Mouse (Mus musculus) ES-E14 (cell line): Measurements from ENCODE around the gene 2310057M21Rik. TPM values are rescaled to one million over a fixed set of nuclear protein-coding genes. Genes with fewer than 3 reads are reported as not detected.

Experiments used
- DNase-seq: peaks from one replicate; pipeline ENCODE4 v3.0.0-alpha.2; 2013; ENCODE audit warnings: low read depth, low spot score
- H3K27ac ChIP-seq: 2 replicates; pipeline ENCODE4 v1.5.1; 2012; ENCODE audit warnings: low read depth, mild to moderate bottlenecking, low read length, moderate library complexity, mixed read lengths; ENCODE audit not compliant: poor library complexity, insufficient read depth, severe bottlenecking
- H3K36me3 ChIP-seq: 2 replicates; pipeline ENCODE4 v1.6.1; 2012; ENCODE audit warnings: mild to moderate bottlenecking, low read length, moderate library complexity, mixed read lengths; ENCODE audit not compliant: control insufficient read depth, poor library complexity, insufficient read depth, severe bottlenecking
- H3K4me1 ChIP-seq, 2 experiments: fragments of 150-350 bp in 1 of 2; sonication (generic) in 1 of 2; 2 replicates each; pipeline ENCODE4 v1.6.1; 2012; ENCODE audit warnings: low read length in 2 of 2, mild to moderate bottlenecking in 1 of 2, mixed read lengths in 1 of 2; ENCODE audit not compliant: control insufficient read depth in 2 of 2, insufficient read depth in 2 of 2, poor library complexity in 1 of 2
- H3K4me3 ChIP-seq, 2 experiments: fragments of 150-350 bp in 1 of 2; sonication (generic) in 1 of 2; 2 replicates each; pipeline ENCODE4 v1.5.1; 2012; ENCODE audit warnings: low read length in 2 of 2, low read depth in 1 of 2, mild to moderate bottlenecking in 1 of 2, mixed read lengths in 1 of 2; ENCODE audit not compliant: insufficient read depth in 1 of 2, poor library complexity in 1 of 2, severe bottlenecking in 1 of 2
- H3K9ac ChIP-seq: 2 replicates; pipeline ENCODE4 v1.6.1; 2012; ENCODE audit warnings: low read depth, mild to moderate bottlenecking, low read length, mixed read lengths; ENCODE audit not compliant: poor library complexity, insufficient read depth, severe bottlenecking
- H3K9me3 ChIP-seq: fragments of 150-350 bp; sonication (generic); 2 replicates; pipeline ENCODE4 v1.6.1; 2012; ENCODE audit warnings: low read depth, mild to moderate bottlenecking, low read length; ENCODE audit not compliant: control insufficient read depth, insufficient read depth
- CHD2 ChIP-seq: IDR thresholded peaks from 2 replicates; pipeline ENCODE4 v1.6.1; 2014; ENCODE audit warnings: mild to moderate bottlenecking, low read depth, low read length, inconsistent platforms
- HCFC1 ChIP-seq: IDR thresholded peaks from 2 replicates; pipeline ENCODE4 v1.6.1; 2012; ENCODE audit warnings: low read length, inconsistent platforms, borderline replicate concordance; ENCODE audit not compliant: insufficient read depth
- MAFK ChIP-seq: IDR thresholded peaks from 2 replicates; pipeline ENCODE4 v1.6.1; 2014; ENCODE audit warnings: mild to moderate bottlenecking, low read depth, low read length, inconsistent platforms; ENCODE audit not compliant: insufficient read depth
- ZC3H11A ChIP-seq: IDR thresholded peaks from 2 replicates; pipeline ENCODE4 v1.6.1; 2012; ENCODE audit warnings: low read depth, mild to moderate bottlenecking, inconsistent platforms, low read length, borderline replicate concordance
- ZNF384 ChIP-seq: IDR thresholded peaks from 2 replicates; pipeline ENCODE4 v1.6.1; 2012; ENCODE audit warnings: low read depth, low read length, inconsistent platforms
- in situ Hi-C, 2 experiments: fragments of 600-800 bp; cut with MboI; formaldehyde crosslinking; loops; one replicate each; pipeline ENCODE4 v1.15.1; 2025; ENCODE audit warnings: low sequenced_read_pairs in 2 of 2, inconsistent platforms in 1 of 2; ENCODE audit not compliant: unreplicated experiment in 2 of 2
- total RNA-seq: library from RNA; depleted of rRNA; stranded (reverse); fragments of 300-350 nt; gene quantifications from 2 replicates; pipeline ENCODE4 v1.2.3, GENCODE M21; 2012

Gene 2310057M21Rik
- total RNA-seq, 1 experiment: 23.1 TPM

DNA sequence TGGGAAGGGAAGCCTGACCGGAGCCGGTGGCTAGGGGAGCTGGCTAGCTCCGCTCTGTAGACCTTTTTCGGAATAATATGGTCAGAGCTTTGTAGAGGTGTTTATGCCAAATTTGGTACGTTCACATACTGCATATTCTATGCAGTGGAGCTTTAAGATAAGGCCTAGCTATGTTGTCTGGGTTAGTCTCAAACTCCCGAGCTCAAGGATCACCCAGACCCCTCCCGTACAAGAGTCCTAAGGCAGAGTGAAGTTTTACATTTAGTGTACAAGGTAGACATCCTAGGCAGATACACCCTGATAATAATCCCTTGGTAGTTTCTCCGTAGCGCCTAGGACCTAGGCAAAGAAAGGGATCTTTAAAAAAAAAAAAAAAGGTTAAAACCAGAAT is 8.9 kb upstream of the 2310057M21Rik start:
- peak overlapping the region; percentile 92 for H3K9ac ChIP-seq
- H3K4me1 ChIP-seq: no peaks in the 10 kb centered on the region
- in situ Hi-C loops: no loop called here
- peaks cover 2% of the 10 kb centered on the region; the same call in 1 of the 2 replicates for H3K36me3 ChIP-seq
- TF ChIP-seq MAFK: no peak
- no peak for TF ChIP-seq ZNF384
- TF ChIP-seq HCFC1: no peak
- no peak for TF ChIP-seq ZC3H11A
- TF ChIP-seq CHD2: no peak
- peak overlapping the region; percentile 85 to 88 for H3K4me3 ChIP-seq
- H3K9me3 ChIP-seq: no peaks in the 10 kb centered on the region
- DNase-seq: no peak
- H3K27ac ChIP-seq: no peak overlapping the region

DNA sequence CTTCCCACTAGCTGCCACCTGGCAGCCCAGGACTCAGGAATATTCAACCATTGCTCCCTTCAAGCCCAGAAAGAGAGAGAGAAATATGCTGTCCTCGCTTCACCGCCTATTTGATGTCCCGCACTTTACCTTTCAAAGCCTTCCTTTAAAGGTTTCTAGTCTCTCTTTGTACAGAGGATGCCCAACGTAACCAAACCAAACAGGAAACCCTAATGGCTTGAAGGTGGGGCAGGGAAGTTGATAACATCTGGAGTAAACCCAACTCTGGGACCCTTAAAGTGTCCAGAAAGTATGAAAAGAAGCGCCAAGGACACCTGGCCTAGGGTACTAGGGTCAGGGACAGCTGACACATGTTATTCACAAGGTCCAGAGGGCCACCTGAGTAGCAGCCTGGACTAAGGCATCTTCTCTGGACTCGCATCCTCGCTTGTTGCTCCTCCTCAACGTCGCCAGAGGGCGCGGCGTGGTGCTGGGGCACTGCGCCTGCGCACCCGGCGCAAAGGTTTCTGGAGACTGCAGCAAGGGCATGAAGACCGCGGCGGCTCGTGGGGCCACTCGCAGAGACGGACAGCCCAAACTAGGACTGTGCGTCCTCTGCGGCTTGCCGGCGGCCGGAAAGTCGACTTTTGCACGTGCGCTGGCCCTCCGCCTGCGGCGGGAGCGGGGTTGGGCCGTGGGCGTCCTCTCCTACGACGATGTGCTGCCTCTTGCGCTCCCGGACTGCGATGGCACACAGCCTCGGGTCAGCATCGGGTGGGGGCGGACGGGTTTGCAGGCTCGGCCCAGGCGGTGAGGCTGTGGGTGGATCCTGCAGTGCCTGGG is 8.3 kb upstream of the 2310057M21Rik start, which contains the start of gene Pstk:
TSS of gene Pstk (plus strand) at position 494 of the 822 bp plus-strand sequence.
- Histone ChIP-seq H3K9ac (peak within 1 kb of the TSS; percentile 92), H3K4me1 (no peaks in the 10 kb centered on the region), H3K36me3 (peaks cover 2% of the 10 kb centered on the region; the same call in 1 of the 2 replicates), H3K4me3 (peak within 1 kb of the TSS; percentile 85 to 88), H3K27ac (no peak within 1 kb of the TSS), H3K9me3 (no peaks in the 10 kb centered on the region)
- DNase-seq: peak; percentile 80
- peak; percentile 68; the same call in 1 of the 2 replicates for TF ChIP-seq HCFC1
- TF ChIP-seq MAFK: no peak
- in situ Hi-C loops: no loop called here

DNA sequence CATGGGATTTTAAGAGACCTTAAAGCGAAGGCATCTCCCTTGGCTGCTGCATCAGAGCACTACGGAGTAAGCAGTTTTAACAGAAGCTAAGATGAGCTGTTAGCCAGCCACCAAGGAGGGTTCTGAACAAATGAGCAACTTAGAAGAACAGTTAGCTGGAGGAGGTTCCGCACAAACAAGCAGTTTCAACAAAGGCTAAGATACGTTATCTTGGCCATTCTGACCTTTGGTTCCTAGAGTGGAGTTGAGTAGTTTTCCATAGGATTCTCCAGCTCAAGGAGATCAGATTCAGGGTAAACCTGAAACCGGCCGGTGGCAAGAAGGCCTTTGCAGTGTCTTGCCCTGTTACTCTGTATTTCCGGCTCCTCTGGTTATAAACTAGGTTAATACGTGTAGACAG is 1.6 kb upstream of the 2310057M21Rik start:
- in situ Hi-C loops: no loop called here
- TF ChIP-seq ZC3H11A (no peak), CHD2 (no peak), MAFK (no peak), HCFC1 (no peak), ZNF384 (no peak)
- H3K27ac ChIP-seq: no peak overlapping the region
- no peak overlapping the region for H3K9ac ChIP-seq
- H3K36me3 ChIP-seq: peaks cover 2% of the 10 kb centered on the region
- DNase-seq: no peak
- peaks cover 2 to 9% of the 10 kb centered on the region in 2 experiments; a peak in 2 of 4 replicates for H3K4me1 ChIP-seq
- no peaks in the 10 kb centered on the region for H3K9me3 ChIP-seq
- no peak overlapping the region for H3K4me3 ChIP-seq

DNA sequence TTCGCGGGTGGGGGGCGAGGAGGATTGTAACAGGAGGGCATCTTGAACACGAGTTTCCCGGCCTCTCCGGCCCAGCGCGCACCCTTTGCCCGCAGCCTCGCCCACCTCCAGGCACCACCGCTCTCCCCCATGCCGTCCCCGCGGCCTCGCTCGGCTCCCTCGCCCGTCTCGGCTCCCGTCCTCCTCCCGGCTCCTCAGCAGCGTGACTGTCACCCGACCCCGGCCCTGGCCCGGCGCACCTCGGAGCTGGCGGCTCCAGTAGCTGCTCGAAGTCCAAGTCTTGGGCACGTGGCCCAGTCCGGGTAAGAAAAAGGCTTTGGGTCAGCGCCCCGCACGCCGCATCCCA is 317 bp downstream of the 2310057M21Rik start:
- 0 out of 2 replicates have a peak overlapping the region, but pooled peaks have one; percentile 45 for H3K27ac ChIP-seq
- H3K9ac ChIP-seq: peak overlapping the region; percentile 96
- TF ChIP-seq ZC3H11A (no peak), HCFC1 (no peak), CHD2 (no peak), ZNF384 (no peak), MAFK (no peak)
- no peaks in the 10 kb centered on the region for H3K9me3 ChIP-seq
- peaks cover 2 to 9% of the 10 kb centered on the region in 2 experiments; a peak in 2 of 4 replicates for H3K4me1 ChIP-seq
- in situ Hi-C loops: no loop called here
- no peak for DNase-seq
- H3K4me3 ChIP-seq: peak overlapping the region; percentile 75 to 92
- H3K36me3 ChIP-seq: peaks cover 11% of the 10 kb centered on the region
